Mouse (Mus musculus): ENCODE data around the gene Dhx57. TPM values are rescaled to one million over a fixed set of nuclear protein-coding genes. Genes with fewer than 3 reads are reported as not detected.

The Dhx57 gene
- total RNA-seq (2023), result 9.0 and 9.9 TPM in 2 replicates

DNA sequence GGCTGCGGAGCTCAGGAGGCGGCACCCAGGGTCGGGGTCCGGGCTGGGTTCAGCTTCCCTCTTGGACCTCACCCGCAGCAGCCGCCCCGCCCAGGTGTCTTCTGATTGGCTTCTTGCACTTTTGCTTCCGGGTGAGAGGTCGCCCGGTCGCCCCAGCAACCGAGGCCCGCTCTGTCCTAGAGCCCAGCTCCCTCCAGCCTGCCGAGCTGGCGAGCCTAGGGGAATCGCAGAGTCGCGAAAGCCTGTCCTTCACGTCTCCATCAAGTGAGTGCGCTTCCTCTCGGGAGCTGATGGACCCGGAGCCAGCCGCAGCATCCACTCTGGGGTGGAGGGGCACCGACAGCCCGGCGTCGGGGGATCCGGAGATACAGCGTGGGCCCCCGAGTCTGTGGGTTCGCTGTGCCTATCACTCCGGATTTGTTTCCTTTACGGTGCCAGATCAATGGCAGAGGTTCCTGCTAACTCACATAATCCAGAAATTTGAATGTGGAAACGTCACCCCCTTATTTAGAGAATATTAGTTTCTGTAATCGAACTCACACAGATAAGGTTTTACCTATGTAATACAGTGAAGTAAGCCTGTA lies at the start of gene Dhx57, which contains the start of gene Morn2:
Dhx57 (minus strand) TSS at position 403 of the 584 bp plus-strand sequence.
Morn2 (plus strand) TSS at position 130 of the 584 bp plus-strand sequence.

DNA sequence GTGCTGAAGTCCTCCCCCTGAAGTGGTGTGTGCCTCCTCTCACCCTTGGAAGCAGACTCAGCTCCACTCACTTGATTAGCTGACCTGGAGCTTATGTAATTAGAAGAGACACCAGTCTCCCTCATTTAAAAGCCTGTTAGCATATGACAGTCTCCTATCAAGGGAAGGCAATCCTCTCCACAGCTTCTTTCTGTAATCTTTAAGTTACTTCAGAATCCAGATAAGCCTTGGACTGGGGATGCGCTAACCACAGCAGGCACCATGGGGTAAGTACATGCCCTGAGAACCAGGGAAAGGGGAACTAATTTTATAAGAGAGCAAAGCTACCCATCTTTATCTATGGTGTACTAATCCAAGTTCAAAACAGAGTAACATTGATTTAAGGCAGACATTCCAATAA lies 17.0 kb upstream of the Dhx57 start, which contains the start of gene Arhgef33:
Arhgef33 (plus strand) TSS at position 157 of the 400 bp plus-strand sequence.

DNA sequence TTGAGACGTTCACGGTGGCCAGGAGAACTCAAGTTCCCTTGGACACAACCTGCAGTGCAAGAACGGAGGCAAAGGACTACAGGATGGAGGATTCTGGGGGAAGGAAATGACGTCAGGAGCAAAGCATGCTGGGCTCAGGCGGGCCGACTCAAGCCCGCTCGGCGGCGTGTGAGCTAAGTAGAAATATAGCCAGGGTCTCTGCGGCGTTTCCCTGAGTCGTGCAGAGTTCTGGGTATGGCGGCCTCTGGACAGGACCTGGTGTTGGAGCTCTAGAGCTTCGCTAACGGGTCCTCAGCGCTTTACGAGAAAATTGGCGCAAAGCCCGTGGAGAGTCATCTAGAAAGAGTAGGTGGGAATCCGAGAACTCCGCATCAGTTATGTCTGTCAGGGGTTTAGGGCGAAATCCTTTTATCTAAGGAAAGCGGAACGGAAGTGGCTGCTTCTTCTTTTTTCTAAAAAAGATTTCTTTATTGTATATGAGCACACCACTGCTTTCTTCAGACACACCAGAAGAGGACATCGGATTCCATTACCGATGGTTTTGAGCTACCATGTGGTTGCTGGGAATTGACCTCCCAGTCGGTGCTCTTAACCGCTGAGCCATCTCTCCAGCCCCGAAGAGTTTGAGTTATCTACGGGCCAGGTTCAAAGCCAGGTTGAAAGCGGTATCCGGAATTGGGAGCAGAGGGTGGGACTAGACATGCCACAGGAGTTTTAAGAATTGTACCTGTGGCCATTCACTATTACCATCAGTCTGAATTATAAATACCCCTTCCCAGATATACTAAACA lies 65.8 kb downstream of the Dhx57 start, which contains the start of gene Gemin6:
Gemin6 (plus strand) TSS at position 116 of the 791 bp plus-strand sequence.

DNA sequence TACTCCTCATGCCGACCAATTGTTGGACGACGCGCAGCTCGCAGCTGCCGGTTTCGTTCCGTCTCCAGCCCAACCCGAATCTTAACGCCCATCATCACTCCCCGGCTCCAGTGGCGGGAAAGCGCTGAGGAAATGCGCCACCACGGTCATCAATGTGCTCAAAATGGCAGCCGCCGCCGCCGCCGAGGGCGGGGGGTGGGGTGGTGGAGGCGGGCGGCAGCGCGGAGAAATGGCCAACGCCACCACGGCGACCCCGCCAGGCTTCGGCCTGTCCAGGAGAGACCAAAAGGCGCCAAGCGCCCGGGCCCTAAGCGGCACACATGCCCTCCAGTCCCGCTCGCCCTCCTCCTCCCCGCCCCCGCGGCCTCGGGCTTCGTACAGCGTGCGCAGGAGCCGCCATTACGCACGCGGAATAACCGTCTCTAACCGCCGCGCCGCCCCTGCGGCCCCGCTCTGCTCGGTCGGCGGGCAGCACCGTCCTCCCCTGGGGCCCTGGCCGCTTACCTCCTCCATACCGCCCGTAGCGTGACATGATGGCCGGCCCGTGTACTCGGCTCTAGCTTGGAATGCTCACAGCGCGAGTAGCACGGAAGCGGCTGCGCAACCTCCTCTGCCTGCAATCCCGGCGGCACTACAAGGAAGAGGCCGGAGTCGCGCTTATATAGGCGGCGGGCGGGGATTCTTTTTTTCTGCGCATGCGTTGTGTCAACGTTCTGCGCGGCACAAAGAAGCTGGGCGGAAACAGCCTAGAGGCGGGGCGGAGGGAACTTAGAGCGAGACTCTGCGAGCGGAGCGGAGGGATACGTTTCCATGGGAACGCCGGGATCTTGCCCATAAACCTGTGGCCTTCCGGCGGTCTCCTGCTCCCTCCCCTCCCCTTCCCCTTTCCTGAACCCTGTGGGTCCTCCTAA lies 83.3 kb downstream of the Dhx57 start, which contains the start of the genes Srsf7 and Ttc39d:
Srsf7 (minus strand) TSS at position 637 of the 911 bp plus-strand sequence.
Ttc39d (plus strand) TSS at position 790 of the 911 bp plus-strand sequence.

Other genes with a start within 250 kb of the Dhx57 start
- 84.6 and 112 TPM in 2 replicates for gene Hnrnpll, start 228.1 kb downstream of the Dhx57 start, total RNA-seq (2023)
- gene Galm, start 163.0 kb downstream of the Dhx57 start, total RNA-seq (2023), result 10.0 and 10.6 TPM in 2 replicates
- gene Srsf7, start 83.2 kb downstream of the Dhx57 start, total RNA-seq (2023), result 150 and 188 TPM in 2 replicates
- gene Ttc39d, start 83.0 kb downstream of the Dhx57 start, total RNA-seq (2023), result not detected in 2 replicates
- gene Gemin6, start 66.0 kb downstream of the Dhx57 start, total RNA-seq (2023), result 1.5 and 2.2 TPM in 2 replicates
- 1.3 and 1.6 TPM in 2 replicates for gene Morn2, start 273 bp downstream of the Dhx57 start, total RNA-seq (2023)
- not detected in 2 replicates for gene Arhgef33, start 16.9 kb upstream of the Dhx57 start, total RNA-seq (2023)
- gene Gm10190, start 83.1 kb upstream of the Dhx57 start, total RNA-seq (2023), result not detected in 2 replicates
- gene Sos1, start 190.0 kb upstream of the Dhx57 start, total RNA-seq (2023), result 9.3 and 12.0 TPM in 2 replicates

Data from neutrophil, adult 65 days (primary cell).